Mouse (Mus musculus) lung, adult 18-20 months (tissue): ENCODE data around the gene Ppp1r18.

Source experiments
- DNase-seq, 2 experiments: peaks; one replicate each; pipeline ENCODE4 v3.0.0; 2022; ENCODE audit warnings: mixed read lengths in 2 of 2

The Ppp1r18 gene

GRCm38 (mm10) chr17:35915538-35916296 is 50.3 kb downstream of the Ppp1r18 start:
- no peak for DNase-seq

GRCm38 (mm10) chr17:35916297-35917142 is 51.1 kb downstream of the Ppp1r18 start, which contains the start of the genes Mrps18b and Ppp1r10:
Mrps18b (minus strand) TSS chr17:35916389.
Ppp1r10 (plus strand) TSS chr17:35916434.
- peak; percentile 100 for DNase-seq

GRCm38 (mm10) chr17:35917143-35917462 is 51.7 kb downstream of the Ppp1r18 start:
- DNase-seq, result no peak

DNA sequence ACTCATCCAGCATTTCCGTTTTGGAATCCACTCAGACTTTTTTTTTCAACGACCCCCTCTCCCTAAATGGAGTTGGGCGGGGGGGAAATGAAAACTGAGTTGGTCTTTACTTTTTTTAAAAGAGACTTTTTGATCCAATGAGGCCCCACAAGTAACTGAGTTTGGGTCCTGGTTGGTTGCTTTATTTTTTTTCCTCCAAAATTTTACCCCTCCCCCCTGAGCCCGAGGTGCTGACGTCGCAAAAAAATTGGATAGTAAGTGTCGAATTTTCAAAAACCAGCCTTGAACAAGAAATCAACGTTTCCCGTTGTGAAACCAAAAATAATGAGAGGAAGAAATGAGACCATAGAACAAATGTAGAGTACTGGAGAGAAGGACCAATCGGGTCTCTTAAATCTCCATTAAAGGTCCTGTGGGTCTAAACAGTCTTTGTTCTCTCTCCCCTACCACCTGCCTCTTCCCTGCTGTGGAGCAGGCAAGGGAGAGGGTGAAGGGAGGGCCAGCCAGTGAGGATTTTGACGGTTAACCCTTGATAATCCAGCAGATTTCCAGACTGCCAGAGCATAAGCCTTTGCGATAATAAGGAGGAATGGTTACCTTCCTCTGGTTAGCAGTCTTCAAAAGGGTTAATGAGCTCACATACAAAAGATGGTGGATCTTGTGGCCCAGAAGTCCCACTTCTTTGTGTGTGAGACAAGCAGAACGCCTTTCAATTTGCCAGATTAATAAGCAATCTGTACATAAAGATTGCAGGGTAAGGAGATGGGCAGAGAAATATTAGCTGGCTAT is 52.3 kb downstream of the Ppp1r18 start:
- DNase-seq, result peak; percentile 39 to 50

GRCm38 (mm10) chr17:35918276-35919059 is 53.1 kb downstream of the Ppp1r18 start:
- DNase-seq, result no peak

- DNase-seq, result peak; percentile 97 to 98
Observed at GRCm38 (mm10) chr17:35919060-35919715, 53.8 kb downstream of the Ppp1r18 start.

DNA sequence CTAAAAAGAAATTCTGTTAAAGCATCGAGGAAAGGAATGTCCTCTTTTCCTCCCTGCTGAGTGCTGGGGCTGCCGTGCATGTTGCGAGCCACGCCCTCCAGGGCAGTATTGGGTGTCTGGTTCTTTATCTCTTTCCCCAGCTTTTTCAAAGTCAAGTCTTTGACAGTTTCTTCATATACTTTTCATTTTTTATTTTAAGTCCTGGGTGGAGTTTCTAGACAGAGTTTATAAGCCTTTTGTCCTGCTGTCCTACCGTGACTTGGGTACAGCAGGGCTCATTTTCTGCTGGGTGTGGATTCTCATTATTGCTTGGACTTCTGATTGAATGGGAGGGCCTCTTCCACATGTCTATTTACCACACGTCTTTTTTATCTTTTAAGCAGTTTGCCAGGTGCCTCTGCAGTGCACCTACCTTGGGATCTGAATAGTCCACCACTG is 54.5 kb downstream of the Ppp1r18 start:
- no peak for DNase-seq

- DNase-seq, result no peak
Observed at GRCm38 (mm10) chr17:35920384-35920783, 55.0 kb downstream of the Ppp1r18 start.

GRCm38 (mm10) chr17:35920862-35921562 is 55.6 kb downstream of the Ppp1r18 start:
- DNase-seq, result peak in 1 of 2 experiments; percentile 59

- DNase-seq, result no peak
Observed at GRCm38 (mm10) chr17:35921710-35922109, 56.3 kb downstream of the Ppp1r18 start.

DNA sequence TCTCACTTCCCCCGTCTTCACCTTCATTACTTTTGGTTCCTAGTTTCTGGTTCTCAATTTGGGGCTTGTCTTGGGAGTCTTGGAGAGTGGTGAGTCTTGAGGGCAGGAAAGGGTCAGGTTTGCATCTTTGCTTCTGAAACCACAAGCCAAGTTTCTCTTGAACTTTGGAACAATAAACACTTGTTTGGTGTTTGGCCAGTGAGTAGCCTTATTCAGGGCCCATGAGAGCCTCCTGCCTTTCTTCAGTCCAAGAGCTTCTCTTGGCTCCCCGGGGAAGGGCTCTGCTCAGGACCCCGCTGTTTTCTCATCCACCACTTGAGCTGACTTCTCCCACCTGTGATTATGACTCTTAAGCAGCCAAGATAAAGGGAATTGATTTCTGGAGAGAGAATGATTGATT is 57.2 kb downstream of the Ppp1r18 start:
- peak in 1 of 2 experiments; percentile 32 for DNase-seq

- no peak for DNase-seq
Observed at GRCm38 (mm10) chr17:35923281-35923680, 57.9 kb downstream of the Ppp1r18 start.
